Mouse (Mus musculus): ENCODE data around the gene Bend6. TPM values are rescaled to one million over a fixed set of nuclear protein-coding genes. Genes with fewer than 3 reads are reported as not detected.

Bend6 gene
- total RNA-seq, 2 experiments from 2014 or later: 1.2 TPM

Other genes with a start within 250 kb of the Bend6 start
- 1 to 10 TPM; 5.6 to 5.8 TPM for gene Prim2, start 238.0 kb downstream of the Bend6 start, total RNA-seq (2021)
- gene Rab23, start 187.9 kb downstream of the Bend6 start, total RNA-seq (2021): 10 to 100 TPM; 10.3 to 11.9 TPM
- gene Bag2, start 150.0 kb downstream of the Bend6 start, total RNA-seq (2021): 10 to 100 TPM; 14.6 to 17.0 TPM
- gene Zfp451, start 93.2 kb downstream of the Bend6 start, total RNA-seq (2021): 10 to 100 TPM; 35.3 to 38.5 TPM
- 100 to 1,000 TPM; 135 to 163 TPM for gene Dst, start 409 bp upstream of the Bend6 start, total RNA-seq (2021)

Measured in adrenal gland, postnatal 36 days (tissue).